Mouse (Mus musculus): ENCODE results near the gene Ino80. TPM values are rescaled to one million over a fixed set of nuclear protein-coding genes. Genes with fewer than 3 reads are reported as not detected.
A peak's percentile ranks its signal among the peaks of the same experiment; 100 is the strongest.

The Ino80 gene
- polyA plus RNA-seq, 2 experiments from 2014 or later: 7.0 to 7.1 TPM

DNA sequence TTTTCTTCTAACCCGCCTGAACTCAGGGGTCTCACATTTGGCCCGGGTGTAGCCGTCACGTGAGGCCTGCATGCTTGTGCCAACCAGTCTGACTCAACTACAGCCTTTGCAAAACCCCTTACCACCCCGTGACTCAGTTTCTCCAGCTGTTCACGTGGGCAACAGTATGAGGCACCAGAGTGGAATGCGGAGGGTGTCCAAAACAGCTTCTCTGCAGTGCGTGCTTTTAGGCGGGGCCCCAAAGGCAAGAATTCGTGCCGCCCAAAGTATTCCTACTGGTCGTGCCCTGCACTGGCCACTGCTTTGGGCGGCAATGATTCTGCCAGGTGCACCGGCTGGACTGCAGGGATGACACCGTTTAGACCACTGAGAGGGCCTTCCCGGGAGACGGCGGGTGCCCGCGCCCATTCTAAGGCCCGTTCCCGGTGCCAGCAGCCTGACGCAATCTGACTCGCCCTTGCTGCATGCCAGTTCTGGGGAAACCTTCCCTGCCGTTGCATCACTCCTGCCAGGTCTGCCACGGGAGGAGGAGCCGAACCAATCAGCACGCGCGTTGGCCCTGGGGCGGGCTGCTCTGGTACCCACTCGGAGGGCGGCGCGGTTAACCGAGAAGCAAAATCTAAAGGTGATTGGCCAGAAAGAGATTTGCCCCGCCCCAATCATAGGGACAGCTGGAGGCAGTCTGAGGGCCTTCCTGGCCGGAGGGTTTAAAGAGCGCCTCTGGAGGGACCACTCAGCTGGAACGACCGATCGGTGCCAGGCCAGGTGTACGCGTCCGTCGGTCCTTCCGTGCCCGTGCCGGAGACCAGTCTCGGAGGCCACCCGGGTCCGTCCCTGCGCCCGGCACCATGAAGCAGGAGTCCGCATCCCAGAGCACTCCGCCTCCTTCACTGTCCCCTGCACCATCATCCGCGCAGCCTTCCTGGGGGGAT is 126.7 kb downstream of the Ino80 start, which contains the start of gene Chac1:
Gene Chac1, plus strand, starts transcription at position 675 of the 932 bp plus-strand sequence.
- ATAC-seq: peak; percentile 66

- ATAC-seq: no peak
Measured at GRCm38 (mm10) chr2:119344537-119345138, 132.8 kb downstream of the Ino80 start.

GRCm38 (mm10) chr2:119337425-119338265 is 139.8 kb downstream of the Ino80 start:
- peak; percentile 87 for ATAC-seq

DNA sequence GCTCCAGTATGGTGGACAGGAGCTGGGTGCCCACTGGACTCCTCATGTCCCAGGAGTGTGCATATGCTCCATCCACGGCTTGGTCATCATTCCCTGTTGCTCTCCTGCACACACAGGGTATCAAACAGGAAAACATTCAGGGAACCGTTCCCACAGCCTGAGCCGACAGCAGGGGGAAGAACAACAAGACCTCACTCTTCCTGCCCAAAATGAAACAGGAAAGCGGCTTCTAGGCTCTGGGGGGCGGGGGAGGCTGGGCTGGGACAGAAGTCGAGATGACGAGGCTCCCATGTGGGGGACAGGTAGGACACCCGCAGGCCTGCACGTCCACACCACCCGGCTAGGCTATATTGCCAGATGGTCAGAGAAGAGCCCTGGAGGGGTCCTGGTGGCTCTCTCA is 141.0 kb downstream of the Ino80 start:
- no peak for ATAC-seq

- ATAC-seq: no peak
Measured at GRCm38 (mm10) chr2:119336002-119336401, 141.5 kb downstream of the Ino80 start.

DNA sequence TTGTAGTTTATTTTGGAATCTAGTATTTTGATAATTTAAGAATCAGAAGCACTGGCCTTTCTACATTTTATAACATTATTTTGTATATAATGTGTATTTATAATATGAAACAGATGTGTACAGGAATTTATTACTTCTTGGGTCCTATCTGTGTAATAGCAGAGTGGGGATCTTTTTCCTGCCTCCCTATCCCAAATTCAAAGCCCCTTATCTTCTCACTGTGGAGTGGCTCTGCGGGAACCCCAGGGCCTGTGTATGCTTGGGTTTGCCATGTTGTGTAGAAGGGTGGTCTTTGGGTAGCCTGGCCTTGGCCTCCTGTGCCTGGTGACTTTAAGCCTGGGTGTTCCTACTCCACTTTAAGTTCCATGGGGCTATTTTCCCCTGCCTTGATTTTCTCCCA is 142.0 kb downstream of the Ino80 start:
- no peak for ATAC-seq

GRCm38 (mm10) chr2:119334964-119335525 is 142.4 kb downstream of the Ino80 start:
- no peak for ATAC-seq

- ATAC-seq: no peak
Measured at GRCm38 (mm10) chr2:119334135-119334534, 143.4 kb downstream of the Ino80 start.

DNA sequence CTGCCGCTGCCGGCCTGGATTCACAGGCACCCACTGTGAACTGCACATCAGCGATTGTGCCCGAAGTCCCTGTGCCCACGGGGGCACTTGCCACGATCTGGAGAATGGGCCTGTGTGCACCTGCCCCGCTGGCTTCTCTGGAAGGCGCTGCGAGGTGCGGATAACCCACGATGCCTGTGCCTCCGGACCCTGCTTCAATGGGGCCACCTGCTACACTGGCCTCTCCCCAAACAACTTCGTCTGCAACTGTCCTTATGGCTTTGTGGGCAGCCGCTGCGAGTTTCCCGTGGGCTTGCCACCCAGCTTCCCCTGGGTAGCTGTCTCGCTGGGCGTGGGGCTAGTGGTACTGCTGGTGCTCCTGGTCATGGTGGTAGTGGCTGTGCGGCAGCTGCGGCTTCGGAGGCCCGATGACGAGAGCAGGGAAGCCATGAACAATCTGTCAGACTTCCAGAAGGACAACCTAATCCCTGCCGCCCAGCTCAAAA is 145.3 kb downstream of the Ino80 start:
- ATAC-seq: no peak

- ATAC-seq: no peak
Measured at GRCm38 (mm10) chr2:119330795-119331194, 146.7 kb downstream of the Ino80 start.

DNA sequence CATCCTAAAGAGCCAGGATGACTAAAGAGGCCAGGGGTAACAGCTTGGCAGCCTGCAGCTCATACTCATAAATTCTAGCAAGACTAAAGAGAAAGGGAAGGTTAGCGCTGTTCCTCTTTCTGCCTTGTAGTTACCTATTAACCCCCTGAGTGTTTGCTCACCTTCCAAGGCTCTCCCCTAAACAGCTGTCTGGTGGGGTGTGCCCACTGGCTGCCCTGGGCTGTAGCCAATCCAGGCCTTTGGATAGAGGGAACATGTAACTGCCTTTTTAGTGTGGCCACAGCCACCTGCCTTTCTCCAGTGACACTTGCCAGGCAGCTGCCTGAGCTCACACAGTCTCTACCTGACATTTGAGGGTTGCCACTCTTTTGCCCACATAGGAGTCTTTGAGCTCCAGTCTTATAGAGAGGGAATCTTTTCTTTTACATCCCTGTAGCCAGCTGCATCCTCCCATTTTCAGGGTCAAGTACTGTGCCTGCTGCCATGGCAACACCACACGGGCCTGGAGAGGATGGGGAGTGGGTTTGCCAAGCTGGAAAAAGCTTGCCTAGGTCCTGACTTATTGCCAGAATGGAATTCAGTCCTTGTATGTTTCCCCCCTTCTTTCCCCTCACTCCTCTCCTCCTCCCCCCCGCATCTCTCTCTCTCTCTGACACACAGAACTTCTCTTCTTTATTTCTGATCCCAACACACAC is 148.2 kb downstream of the Ino80 start:
- ATAC-seq: no peak

DNA sequence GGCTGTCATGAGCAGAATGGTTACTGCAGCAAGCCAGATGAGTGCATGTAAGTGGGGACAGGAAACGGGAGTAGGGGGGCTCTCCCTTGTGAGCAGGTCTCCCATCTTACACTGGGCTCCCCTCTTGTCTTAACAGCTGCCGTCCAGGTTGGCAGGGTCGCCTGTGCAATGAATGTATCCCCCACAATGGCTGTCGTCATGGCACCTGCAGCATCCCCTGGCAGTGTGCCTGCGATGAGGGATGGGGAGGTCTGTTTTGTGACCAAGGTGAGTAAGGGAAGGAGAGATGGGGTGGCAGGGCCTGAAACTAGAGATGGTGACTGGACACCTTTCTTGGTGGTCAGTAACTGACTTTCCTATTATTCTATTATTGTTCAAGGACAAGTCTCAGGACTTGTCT is 148.9 kb downstream of the Ino80 start:
- no peak for ATAC-seq

- ATAC-seq: no peak
Measured at GRCm38 (mm10) chr2:119327942-119328526, 149.5 kb downstream of the Ino80 start.

DNA sequence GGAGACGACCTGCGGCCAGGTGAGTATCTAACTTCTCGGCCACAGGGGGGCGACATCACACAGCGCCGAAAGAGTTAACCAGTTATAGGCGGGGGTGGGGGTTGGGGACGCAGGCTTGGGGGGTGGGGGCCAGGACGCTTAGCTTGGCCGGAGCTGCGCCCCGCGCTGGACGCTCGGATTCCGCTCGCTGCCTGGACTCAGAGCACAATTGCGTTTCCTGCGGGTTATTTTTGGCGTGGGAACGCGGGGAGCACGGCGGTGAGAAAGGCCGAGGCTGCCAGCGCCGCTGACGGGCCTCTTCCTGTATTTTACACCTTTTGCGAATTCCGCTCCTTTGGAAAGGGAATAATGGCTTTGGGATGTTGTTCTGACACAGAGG is 150.4 kb downstream of the Ino80 start:
- ATAC-seq: no peak

DNA sequence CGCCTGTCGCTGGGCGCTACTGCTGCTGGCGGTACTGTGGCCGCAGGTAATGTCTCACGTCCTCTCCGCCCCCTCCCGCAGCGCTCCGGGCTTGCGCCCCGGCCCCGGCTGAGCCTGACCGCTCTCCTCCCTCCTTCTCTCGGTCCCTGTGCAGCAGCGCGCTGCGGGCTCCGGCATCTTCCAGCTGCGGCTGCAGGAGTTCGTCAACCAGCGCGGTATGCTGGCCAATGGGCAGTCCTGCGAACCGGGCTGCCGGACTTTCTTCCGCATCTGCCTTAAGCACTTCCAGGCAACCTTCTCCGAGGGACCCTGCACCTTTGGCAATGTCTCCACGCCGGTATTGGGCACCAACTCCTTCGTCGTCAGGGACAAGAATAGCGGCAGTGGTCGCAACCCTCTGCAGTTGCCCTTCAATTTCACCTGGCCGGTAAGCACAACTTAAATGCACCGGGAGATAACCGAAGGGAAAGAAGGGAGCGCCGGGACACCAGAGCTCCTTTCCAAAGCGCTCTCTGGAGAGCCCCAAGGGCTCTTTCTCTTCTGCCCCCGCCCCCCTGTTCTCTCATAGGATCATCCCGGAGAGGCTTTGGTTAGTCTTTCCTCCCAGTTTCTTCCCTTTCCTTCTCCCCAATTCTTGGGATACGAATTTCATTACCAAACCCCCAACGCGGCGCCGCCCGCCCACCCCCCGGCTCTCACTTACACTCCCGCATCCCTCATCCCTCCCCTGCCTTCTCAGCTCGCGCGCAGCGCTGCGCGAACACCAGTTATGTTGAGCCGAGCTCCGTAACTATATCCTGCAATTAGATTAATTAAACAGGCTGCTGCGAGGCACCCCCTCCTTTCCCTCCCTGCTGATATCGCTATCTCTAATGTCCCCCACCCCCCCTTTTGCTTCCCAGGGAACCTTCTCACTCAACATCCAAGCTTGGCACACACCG is 151.1 kb downstream of the Ino80 start:
- ATAC-seq: no peak

- ATAC-seq: no peak
Measured at GRCm38 (mm10) chr2:119325568-119326143, 151.8 kb downstream of the Ino80 start, which contains the start of gene Dll4. Gene Dll4, plus strand, starts transcription at chr2:119325784.

GRCm38 (mm10) chr2:119324576-119325318 is 152.7 kb downstream of the Ino80 start:
- ATAC-seq: no peak

- no peak for ATAC-seq
Measured at GRCm38 (mm10) chr2:119323866-119324575, 153.5 kb downstream of the Ino80 start.
